Mouse (Mus musculus) stomach, postnatal 0 days (tissue): ENCODE measurements around the gene Slc4a7.

Experiments used
- CTCF ChIP-seq: IDR thresholded peaks from 2 replicates; pipeline ENCODE4 v1.5.1; 2016; ENCODE audit warnings: antibody characterized with exemption, low read depth, mild to moderate bottlenecking, moderate library complexity
- EP300 ChIP-seq: optimal IDR thresholded peaks from 2 replicates; pipeline ENCODE3; 2016; ENCODE audit warnings: antibody characterized with exemption

DNA sequence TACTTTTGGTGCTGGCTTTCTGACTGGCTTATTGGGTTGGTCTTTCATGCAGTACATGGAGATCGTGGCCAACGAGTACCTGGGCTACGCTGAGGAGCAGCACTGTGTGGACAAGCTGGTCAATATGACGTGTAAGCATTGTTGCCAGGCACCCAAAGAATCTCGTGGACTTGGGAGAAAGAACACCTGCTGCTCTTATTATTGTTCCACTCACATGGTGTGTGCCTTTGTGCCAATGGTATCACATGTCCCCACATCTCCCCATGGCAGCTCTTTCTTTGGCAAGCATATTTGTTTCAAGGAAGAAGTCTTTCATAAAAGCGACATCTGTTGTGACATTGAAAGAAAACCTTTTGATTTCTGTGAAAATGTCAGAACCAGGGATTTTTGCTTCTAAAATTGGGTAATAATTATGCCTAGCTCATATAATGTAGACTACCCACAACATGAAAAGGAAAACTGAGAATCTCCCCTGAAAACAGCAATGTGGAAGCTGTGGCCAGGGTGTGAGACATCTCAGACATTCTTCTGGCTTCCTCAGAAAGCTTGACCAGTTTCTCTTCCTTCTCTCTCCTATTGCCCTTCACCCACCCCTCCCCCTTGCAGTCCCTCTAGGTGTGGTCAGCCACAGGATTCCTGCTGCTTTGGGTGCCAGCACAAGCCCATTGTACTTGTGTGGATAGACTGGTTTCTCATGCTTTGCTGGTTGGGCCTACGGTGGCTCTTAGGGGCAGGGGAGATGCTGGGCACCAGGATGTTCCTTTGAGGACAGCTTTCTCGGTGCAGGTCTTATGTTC is 140.9 kb downstream of the Slc4a7 start:
- TF ChIP-seq EP300 (no peak), CTCF (no peak)
